Mouse (Mus musculus) forebrain, postnatal 0 days (tissue): ENCODE results near the gene Lmntd1. TPM values are rescaled to one million over a fixed set of nuclear protein-coding genes. Genes with fewer than 3 reads are reported as not detected.
A peak's percentile ranks its signal among the peaks of the same experiment; 100 is the strongest.

Source experiments
- ATAC-seq: fragments of 200-750 bp; cut with Nextera tagmentation; 2 replicates; pipeline ENCODE4 v1.8.0; 2017; ENCODE audit warnings: mild to moderate bottlenecking, moderate library complexity
- DNase-seq: peaks from one replicate; pipeline ENCODE4 v3.0.0-alpha.2; 2015
- H3K27ac ChIP-seq: fragments of 300-500 bp; sonication (generic); 2 replicates; pipeline ENCODE4 v1.5.1; 2014; ENCODE audit warnings: low read depth, mild to moderate bottlenecking, antibody characterized with exemption, low read length, moderate library complexity, mixed read lengths
- H3K27me3 ChIP-seq: fragments of 300-500 bp; sonication (generic); 2 replicates; pipeline ENCODE4 v1.6.1; 2014; ENCODE audit warnings: mild to moderate bottlenecking, low read length, mixed read lengths; ENCODE audit not compliant: insufficient read depth
- H3K36me3 ChIP-seq: fragments of 300-500 bp; sonication (generic); 2 replicates; pipeline ENCODE4 v1.6.1; 2014; ENCODE audit warnings: mild to moderate bottlenecking, moderate library complexity; ENCODE audit not compliant: insufficient read depth
- H3K4me1 ChIP-seq: fragments of 300-500 bp; sonication (generic); 2 replicates; pipeline ENCODE4 v1.6.1; 2014; ENCODE audit warnings: antibody characterized with exemption; ENCODE audit not compliant: insufficient read depth
- H3K4me2 ChIP-seq: fragments of 300-500 bp; sonication (generic); 2 replicates; pipeline ENCODE4 v1.6.1; 2014; ENCODE audit warnings: low read depth, mild to moderate bottlenecking, moderate library complexity
- H3K4me3 ChIP-seq: fragments of 300-500 bp; sonication (generic); 2 replicates; pipeline ENCODE4 v1.5.1; 2014; ENCODE audit warnings: low read depth, low read length, mixed read lengths
- H3K9ac ChIP-seq: fragments of 300-500 bp; sonication (generic); 2 replicates; pipeline ENCODE4 v1.6.1; 2014; ENCODE audit warnings: mild to moderate bottlenecking
- H3K9me3 ChIP-seq: fragments of 300-500 bp; sonication (generic); 2 replicates; pipeline ENCODE4 v1.6.1; 2016; ENCODE audit warnings: low read length
- CTCF ChIP-seq: sonication (generic); IDR thresholded peaks from 2 replicates; pipeline ENCODE4 v1.5.1; 2016; ENCODE audit warnings: antibody characterized with exemption, control low read depth, low read depth
- WGBS: fragments of 180-500 bp; shearing (Covaris S2); extraction: QIAGEN DNeasy Blood & Tissue Kit; methylation state at CpG from one replicate; pipeline ENCODE4 v1.1.7; 2014; 5-methylcytosine and 5-hydroxymethylcytosine counted together
- polyA plus RNA-seq: library from polyadenylated mRNA; unstranded; fragments of >200 nt; fragmentation: Nextera tagmentation; extraction: Ambion mirVana; gene quantifications from 2 replicates; pipeline ENCODE4 v1.2.1, GENCODE M21; 2015
- total RNA-seq: library from RNA; depleted of rRNA; stranded (reverse); fragments of >200 nt; gene quantifications from 2 replicates; pipeline ENCODE4 v1.2.3, GENCODE M21; 2014

Gene Lmntd1
- total and polyA plus RNA-seq, 2 experiments from 2014 or later, result 1.3 to 1.4 TPM

DNA sequence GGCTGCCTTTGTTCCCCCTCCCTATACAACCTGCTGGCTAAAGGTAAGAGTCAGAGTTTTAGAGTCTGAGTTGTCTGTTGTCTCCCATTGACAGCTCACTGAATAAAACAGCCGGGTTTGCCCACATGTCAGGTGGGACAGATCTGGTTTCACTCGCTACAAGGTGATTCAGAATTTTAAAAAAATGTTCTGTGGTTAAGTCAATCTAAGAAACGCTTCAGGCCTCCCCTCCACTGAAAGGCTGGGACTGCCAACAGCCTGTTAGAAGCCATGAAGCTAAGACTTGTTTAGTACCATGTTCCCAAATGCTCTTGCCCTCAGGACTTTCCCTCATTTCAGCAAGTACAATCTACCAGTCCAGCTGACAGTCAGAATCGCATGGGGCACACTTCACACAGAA, 244.8 kb downstream of the Lmntd1 start:
- no peak overlapping the region for H3K4me2 ChIP-seq
- no peaks in the 10 kb centered on the region for H3K27me3 ChIP-seq
- DNase-seq (no peak), ATAC-seq (no peak)
- 64% methylated on average over 4 of the region's 4 CpGs for WGBS
- no peak overlapping the region for H3K9ac ChIP-seq
- no peaks in the 10 kb centered on the region for H3K36me3 ChIP-seq
- no peaks in the 10 kb centered on the region for H3K4me1 ChIP-seq
- no peaks in the 10 kb centered on the region for H3K9me3 ChIP-seq
- no peak overlapping the region for H3K4me3 ChIP-seq
- TF ChIP-seq CTCF, result no peak
- no peak overlapping the region for H3K27ac ChIP-seq

DNA sequence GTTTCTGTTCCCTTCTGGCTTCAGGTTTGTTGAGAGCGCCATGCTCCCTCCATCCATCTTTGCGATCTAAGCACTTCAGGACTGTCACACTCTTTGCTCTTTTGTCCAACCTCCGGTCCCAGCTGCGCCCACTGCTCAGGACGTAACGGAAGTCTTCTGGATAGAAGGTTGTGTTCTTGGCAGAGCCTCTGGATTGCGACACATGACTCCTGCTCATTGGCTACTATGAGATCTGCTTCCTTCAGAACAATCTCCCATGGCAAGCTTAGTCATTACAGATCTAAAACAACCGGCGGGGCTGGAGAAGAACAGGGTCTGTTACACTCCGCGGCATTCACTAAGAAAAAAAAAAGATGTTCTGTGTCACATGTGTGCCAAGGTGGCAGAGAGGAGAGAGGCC, 247.6 kb downstream of the Lmntd1 start:
- TF ChIP-seq CTCF, result no peak
- DNase-seq (no peak), ATAC-seq (no peak)
- H3K27me3 ChIP-seq, result no peaks in the 10 kb centered on the region; the same call in 1 of the 2 replicates
- H3K4me2 ChIP-seq, result no peak overlapping the region
- H3K36me3 ChIP-seq, result no peaks in the 10 kb centered on the region
- H3K27ac ChIP-seq, result no peak overlapping the region
- H3K4me3 ChIP-seq, result no peak overlapping the region
- no peaks in the 10 kb centered on the region for H3K4me1 ChIP-seq
- no peaks in the 10 kb centered on the region for H3K9me3 ChIP-seq
- 94% methylated on average over 11 of the region's 11 CpGs for WGBS
- no peak overlapping the region for H3K9ac ChIP-seq

DNA sequence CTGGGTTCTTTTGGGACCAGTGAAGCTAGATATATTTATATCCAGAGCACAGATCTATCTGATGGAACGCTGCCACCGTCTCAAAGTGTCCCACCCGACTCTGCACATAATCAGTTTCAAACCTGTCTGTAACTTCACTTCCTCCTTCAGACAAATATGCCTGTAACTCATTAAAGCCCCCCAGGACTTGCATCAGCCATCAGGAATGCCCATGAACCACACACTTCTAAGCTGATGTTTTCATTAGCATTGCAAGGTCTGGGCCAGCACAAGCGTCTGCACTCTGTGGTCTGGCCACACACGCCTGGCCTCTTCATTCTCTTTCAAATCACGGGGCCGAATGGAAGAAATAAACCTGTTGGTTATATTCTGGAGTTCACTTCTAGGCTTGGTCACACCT, 250.4 kb downstream of the Lmntd1 start:
- 73% methylated on average over 7 of the region's 7 CpGs for WGBS
- no peak for TF ChIP-seq CTCF

DNA sequence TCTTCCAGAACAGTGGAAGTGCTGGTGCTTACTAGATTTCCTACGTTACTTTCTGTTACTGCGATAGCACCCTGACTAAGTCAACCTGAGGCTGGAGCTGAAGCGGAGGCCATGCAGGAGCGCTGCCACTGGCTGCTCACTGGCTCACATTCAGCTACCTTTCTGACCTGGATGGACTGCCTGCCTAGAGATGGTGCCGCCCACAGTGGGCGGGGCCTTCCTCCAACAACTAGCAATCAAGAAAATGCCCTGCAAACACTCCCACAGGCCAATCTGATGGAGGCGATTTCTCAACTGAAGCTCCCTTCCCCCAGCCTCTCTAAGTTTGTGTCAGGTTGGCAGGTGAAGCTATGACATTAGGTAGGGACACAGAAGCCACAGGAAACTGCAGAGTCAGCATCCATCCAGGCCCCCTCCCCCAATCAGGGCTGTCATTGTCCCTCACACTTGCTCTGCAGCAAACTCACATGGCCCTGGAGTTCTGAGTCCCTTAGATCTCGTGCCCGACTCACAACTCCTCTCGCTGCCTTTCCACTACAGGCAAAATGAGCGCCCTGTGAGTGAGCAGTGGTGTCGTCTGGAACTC, 252.9 kb downstream of the Lmntd1 start:
- H3K27me3 ChIP-seq, result no peaks in the 10 kb centered on the region; the same call in 1 of the 2 replicates
- no peak overlapping the region for H3K4me3 ChIP-seq
- no peak overlapping the region for H3K9ac ChIP-seq
- 65% methylated on average over 12 of the region's 12 CpGs for WGBS
- H3K27ac ChIP-seq, result no peak overlapping the region
- H3K4me1 ChIP-seq, result no peaks in the 10 kb centered on the region
- ATAC-seq (no peak), DNase-seq (no peak)
- no peak overlapping the region for H3K4me2 ChIP-seq
- no peak for TF ChIP-seq CTCF
- no peaks in the 10 kb centered on the region for H3K9me3 ChIP-seq
- no peaks in the 10 kb centered on the region for H3K36me3 ChIP-seq

More for the DNA sequence above, 250.4 kb downstream of the Lmntd1 start:
- H3K4me3 ChIP-seq, result no peak overlapping the region
- no peaks in the 10 kb centered on the region for H3K36me3 ChIP-seq
- ATAC-seq (no peak), DNase-seq (no peak)
- no peak overlapping the region for H3K27ac ChIP-seq
- no peak overlapping the region for H3K9ac ChIP-seq
- H3K4me2 ChIP-seq, result no peak overlapping the region
- H3K4me1 ChIP-seq, result no peaks in the 10 kb centered on the region
- H3K9me3 ChIP-seq, result no peaks in the 10 kb centered on the region
- no peaks in the 10 kb centered on the region; the same call in 1 of the 2 replicates for H3K27me3 ChIP-seq

DNA sequence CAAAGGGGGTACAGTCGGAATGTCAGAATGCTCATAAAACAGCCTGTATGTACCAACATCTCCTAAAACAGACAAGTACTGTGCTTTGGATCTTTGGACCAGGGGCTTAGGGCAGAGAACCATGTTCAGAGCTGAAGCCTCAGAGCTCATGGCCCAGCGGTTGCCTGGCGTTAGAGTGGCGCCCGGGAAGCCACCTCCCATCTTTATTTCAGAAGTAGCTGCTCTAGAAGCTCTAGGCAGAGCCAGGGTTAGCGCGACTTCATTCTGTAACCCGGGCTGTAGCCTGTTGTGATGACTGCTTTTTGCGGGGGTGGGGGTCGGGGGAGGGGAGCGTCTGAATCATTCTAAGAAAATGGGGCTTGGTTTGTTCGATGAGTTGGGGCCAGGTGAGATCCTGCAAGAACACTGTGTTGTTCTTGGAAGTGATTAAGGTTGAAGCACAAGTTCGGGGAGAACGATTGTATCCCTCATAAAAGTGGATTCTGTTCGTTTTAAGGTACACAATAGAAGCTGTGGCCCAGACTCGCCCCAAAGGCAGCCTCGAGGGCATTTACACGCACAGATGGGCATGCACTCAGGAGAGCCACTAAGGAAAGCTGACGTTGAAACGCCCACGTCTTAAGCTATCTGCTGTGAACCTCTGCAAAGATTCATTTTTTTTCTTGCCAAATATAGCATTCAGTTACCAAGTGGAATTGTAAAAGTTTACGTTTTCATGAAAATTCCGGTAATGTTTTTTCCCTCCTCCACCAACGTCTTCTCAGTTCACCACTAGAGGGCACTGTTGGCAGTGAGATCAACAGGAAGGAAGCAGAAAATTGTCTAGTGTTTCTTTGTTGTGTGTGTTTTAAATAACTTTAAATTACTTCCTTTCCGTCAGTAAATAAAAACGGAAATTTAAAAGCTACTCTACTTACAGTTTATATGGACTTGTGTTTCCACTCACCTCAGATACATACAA, 254.4 kb downstream of the Lmntd1 start:
- Histone ChIP-seq H3K9ac (no peak overlapping the region), H3K36me3 (no peaks in the 10 kb centered on the region), H3K4me2 (no peak overlapping the region), H3K4me3 (no peak overlapping the region), H3K9me3 (0 out of 2 replicates have a peak, but pooled peaks cover 5% of the 10 kb centered on the region), H3K27me3 (no peaks in the 10 kb centered on the region; the same call in 1 of the 2 replicates), H3K27ac (no peak overlapping the region), H3K4me1 (no peaks in the 10 kb centered on the region)
- DNase-seq (peak; percentile 89), ATAC-seq (peak; percentile 27; the same call in 1 of the 2 replicates)
- peak; percentile 89 for TF ChIP-seq CTCF
- 36% methylated on average over 26 of the region's 26 CpGs for WGBS

GRCm38 (mm10) chr6:145358001-145358400, 256.1 kb downstream of the Lmntd1 start:
- no peaks in the 10 kb centered on the region for H3K4me1 ChIP-seq
- no peak for TF ChIP-seq CTCF
- no peaks in the 10 kb centered on the region for H3K36me3 ChIP-seq
- 0 out of 2 replicates have a peak, but pooled peaks cover 5% of the 10 kb centered on the region for H3K9me3 ChIP-seq
- no peak overlapping the region for H3K4me3 ChIP-seq
- H3K4me2 ChIP-seq, result no peak overlapping the region
- no peak overlapping the region for H3K9ac ChIP-seq
- H3K27me3 ChIP-seq, result no peaks in the 10 kb centered on the region; the same call in 1 of the 2 replicates
- DNase-seq, result no peak
- WGBS, result 64% methylated on average over 9 of the region's 9 CpGs
- H3K27ac ChIP-seq, result no peak overlapping the region
- no peak for ATAC-seq

DNA sequence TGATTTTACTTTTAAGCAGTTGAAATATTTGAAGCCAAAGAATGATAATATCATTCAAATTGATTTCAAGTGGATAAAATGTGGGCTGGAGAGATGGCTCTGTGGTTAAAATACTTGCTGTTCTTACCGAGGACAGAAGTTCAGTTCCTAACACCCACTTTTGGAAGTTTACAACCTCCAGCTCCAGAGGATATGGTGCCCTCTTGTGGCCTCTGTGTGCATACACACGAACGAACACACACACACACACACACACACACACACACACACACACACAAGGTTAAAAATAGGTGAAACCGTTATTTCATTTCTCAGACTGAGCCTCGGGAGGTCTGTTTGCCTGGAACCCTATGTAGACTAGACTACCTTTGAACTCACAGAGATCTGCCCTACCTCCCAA, 260.3 kb downstream of the Lmntd1 start:
- Histone ChIP-seq H3K4me1 (no peaks in the 10 kb centered on the region), H3K27ac (no peak overlapping the region), H3K4me3 (no peak overlapping the region), H3K36me3 (no peaks in the 10 kb centered on the region), H3K4me2 (no peak overlapping the region), H3K27me3 (no peaks in the 10 kb centered on the region), H3K9ac (no peak overlapping the region), H3K9me3 (0 out of 2 replicates have a peak, but pooled peaks cover 5% of the 10 kb centered on the region)
- WGBS, result 93% methylated on average over 5 of the region's 5 CpGs
- DNase-seq, result no peak
- no peak for ATAC-seq
- TF ChIP-seq CTCF, result no peak
